Mouse (Mus musculus): ENCODE data around the gene Trem1.

DNA sequence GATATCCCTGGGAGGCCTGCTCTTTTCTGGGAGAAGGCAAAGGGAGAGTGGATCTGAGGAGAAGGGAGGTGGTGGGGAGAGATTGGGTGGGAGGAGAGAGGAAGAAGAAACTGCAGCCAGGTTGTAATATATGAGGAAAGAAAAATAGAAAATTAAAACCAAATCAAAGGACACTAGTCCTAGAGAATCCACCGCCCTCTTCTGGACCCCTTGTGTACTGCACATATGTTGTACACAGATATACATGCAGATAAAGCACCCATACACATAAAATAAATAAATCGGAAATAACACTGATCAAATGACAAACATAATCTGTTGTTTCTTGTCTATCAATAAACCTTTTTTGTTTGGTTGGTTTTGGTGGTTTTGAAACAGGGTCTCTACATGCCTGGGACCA, 54.7 kb downstream of the Trem1 start:
- TF ChIP-seq CTCF (IDR thresholded peaks at IDR 0.05; ENCODE audit: insufficient read depth, low read length) (no peak), POLR2A (IDR thresholded peaks at IDR 0.05; ENCODE audit: borderline replicate concordance, extremely low read depth, low read depth, low read length) (no peak)

All from lung, adult 2 months (tissue).